Mouse (Mus musculus): ENCODE data around the gene Eif4g3. TPM values are rescaled to one million over a fixed set of nuclear protein-coding genes. Genes with fewer than 3 reads are reported as not detected.

Eif4g3 gene
- polyA plus RNA-seq, 1 experiment from 2014 or later = 35.4 TPM

Small RNAs within 50 kb of the gene (microRNA-seq; reads per million reads assigned to microRNA genes)
- gene Mir6399 (ENCODE audit: borderline number of aligned reads) = not detected

Other genes with a start within 250 kb of the Eif4g3 start
- 112 and 149 TPM in 2 replicates for gene Alpl, start 196.6 kb upstream of the Eif4g3 start, polyA plus RNA-seq (2014; fragmentation: Nextera tagmentation; extraction: Ambion mirVana)
- 57.8 and 62.1 TPM in 2 replicates for gene Ece1, start 130.8 kb upstream of the Eif4g3 start, polyA plus RNA-seq (2014; fragmentation: Nextera tagmentation; extraction: Ambion mirVana)
- 145 and 178 TPM in 2 replicates for gene Hp1bp3, start 223.3 kb downstream of the Eif4g3 start, polyA plus RNA-seq (2014; fragmentation: Nextera tagmentation; extraction: Ambion mirVana)